Mouse (Mus musculus) CD4-positive, CD25-positive, alpha-beta regulatory T cell, adult 2 months (primary cell): Measurements from ENCODE around the gene H2afy.
A peak's percentile ranks its signal among the peaks of the same experiment; 100 is the strongest.

ENCODE experiments used
- DNase-seq: peaks from one replicate; pipeline ENCODE4 v3.0.0-alpha.2; 2012; ENCODE audit warnings: low read depth, low spot score

The H2afy gene

GRCm38 (mm10) chr13:56112496-56112895, 23.7 kb downstream of the H2afy start:
- no peak for DNase-seq

- DNase-seq: no peak
Measured at GRCm38 (mm10) chr13:56111601-56112000, 24.6 kb downstream of the H2afy start.

- DNase-seq: no peak
Measured at GRCm38 (mm10) chr13:56110694-56111531, 25.2 kb downstream of the H2afy start.

GRCm38 (mm10) chr13:56109703-56110102, 26.5 kb downstream of the H2afy start:
- no peak for DNase-seq

GRCm38 (mm10) chr13:56108849-56109519, 27.2 kb downstream of the H2afy start:
- no peak for DNase-seq

GRCm38 (mm10) chr13:56104971-56105391, 31.2 kb downstream of the H2afy start:
- no peak for DNase-seq

GRCm38 (mm10) chr13:56103796-56104746, 32.1 kb downstream of the H2afy start:
- no peak for DNase-seq

GRCm38 (mm10) chr13:56102160-56102559, 34.0 kb downstream of the H2afy start:
- no peak for DNase-seq

GRCm38 (mm10) chr13:56095601-56096195, 40.5 kb downstream of the H2afy start:
- DNase-seq: no peak

GRCm38 (mm10) chr13:56094544-56094943, 41.6 kb downstream of the H2afy start:
- no peak for DNase-seq

- no peak for DNase-seq
Measured at GRCm38 (mm10) chr13:56093680-56094079, 42.5 kb downstream of the H2afy start.

- DNase-seq: no peak
Measured at GRCm38 (mm10) chr13:56092606-56093005, 43.6 kb downstream of the H2afy start.

GRCm38 (mm10) chr13:56090597-56090996, 45.6 kb downstream of the H2afy start:
- peak; percentile 19 for DNase-seq

- DNase-seq: no peak
Measured at GRCm38 (mm10) chr13:56088602-56089001, 47.6 kb downstream of the H2afy start.

GRCm38 (mm10) chr13:56087936-56088335, 48.2 kb downstream of the H2afy start:
- DNase-seq: no peak

GRCm38 (mm10) chr13:56084146-56084905, 51.8 kb downstream of the H2afy start:
- DNase-seq: no peak

- DNase-seq: no peak
Measured at GRCm38 (mm10) chr13:56081656-56082055, 54.5 kb downstream of the H2afy start.

GRCm38 (mm10) chr13:56079616-56080015, 56.5 kb downstream of the H2afy start:
- no peak for DNase-seq

GRCm38 (mm10) chr13:56078724-56079262, 57.4 kb downstream of the H2afy start:
- DNase-seq: no peak

- DNase-seq: no peak
Measured at GRCm38 (mm10) chr13:56075930-56076329, 60.2 kb downstream of the H2afy start.
